Mouse (Mus musculus): ENCODE data around the gene Thoc6. TPM values are rescaled to one million over a fixed set of nuclear protein-coding genes. Genes with fewer than 3 reads are reported as not detected.

The Thoc6 gene
- polyA plus RNA-seq, 1 experiment, result 24.8 TPM

DNA sequence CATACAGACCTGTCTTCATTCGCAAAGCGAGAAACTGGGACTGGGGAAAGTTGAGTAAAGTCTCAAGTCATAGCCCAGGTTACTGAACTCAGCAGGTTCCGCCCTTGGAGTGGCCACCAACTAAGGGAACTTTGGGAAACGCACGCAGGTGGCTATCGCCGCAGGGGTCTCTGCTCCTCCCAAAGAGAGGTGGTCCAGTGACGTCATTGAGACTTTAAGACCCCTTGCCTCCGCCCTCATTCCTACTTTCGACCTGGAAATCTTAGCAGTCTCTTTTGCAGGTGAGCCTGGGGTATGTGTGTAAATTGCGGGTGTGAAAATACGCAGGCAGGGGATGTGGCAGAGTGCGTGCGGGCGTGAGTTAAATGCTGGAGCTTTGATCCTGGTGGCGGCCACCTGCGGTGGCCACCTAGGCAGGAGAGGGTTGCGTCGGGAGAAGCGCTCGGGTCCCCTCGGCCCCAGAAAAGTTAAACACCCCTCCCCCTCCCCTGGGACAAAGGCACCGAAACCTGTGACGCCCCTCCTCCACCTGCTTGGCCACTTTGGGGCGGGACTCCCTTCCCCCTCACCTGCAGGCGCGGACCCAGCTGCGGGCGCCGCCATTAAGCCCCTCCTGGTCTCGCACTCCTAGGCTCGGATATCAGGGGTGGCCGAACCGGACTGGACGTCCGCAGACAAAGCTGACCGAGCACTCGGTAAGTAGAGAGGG, 5.6 kb upstream of the Thoc6 start, which contains the start of gene Cldn6:
Cldn6 (plus strand) TSS at position 123 of the 709 bp plus-strand sequence.
- peaks cover 11% of the 10 kb centered on the region for H3K4me1 ChIP-seq (ENCODE audit: control insufficient read depth, insufficient read depth, insufficient read length)
- 15% methylated on average over 38 of the region's 38 CpGs for WGBS
- H3K27me3 ChIP-seq (ENCODE audit: control insufficient read depth, insufficient read depth, low read length), result peaks cover 10% of the 10 kb centered on the region
- TF ChIP-seq CTCF (IDR thresholded peaks at IDR 0.05; ENCODE audit: extremely low read depth, insufficient read depth, insufficient read length, insufficient replicate concordance), result no peak
- no peak for TF ChIP-seq POLR2A (IDR thresholded peaks at IDR 0.05; ENCODE audit: low read depth, low read length)
- H3K36me3 ChIP-seq (ENCODE audit: control insufficient read depth, insufficient read depth, low read length), result no peaks in the 10 kb centered on the region
- H3K27ac ChIP-seq (ENCODE audit: insufficient read depth, low read length), result no peak within 1 kb of the TSS
- H3K4me3 ChIP-seq (ENCODE audit: extremely low read depth, insufficient read depth, insufficient read length), result no peak within 1 kb of the TSS
- no peak for DNase-seq (ENCODE audit: low read depth in 1 of 2, low spot score in 2 of 2)

DNA sequence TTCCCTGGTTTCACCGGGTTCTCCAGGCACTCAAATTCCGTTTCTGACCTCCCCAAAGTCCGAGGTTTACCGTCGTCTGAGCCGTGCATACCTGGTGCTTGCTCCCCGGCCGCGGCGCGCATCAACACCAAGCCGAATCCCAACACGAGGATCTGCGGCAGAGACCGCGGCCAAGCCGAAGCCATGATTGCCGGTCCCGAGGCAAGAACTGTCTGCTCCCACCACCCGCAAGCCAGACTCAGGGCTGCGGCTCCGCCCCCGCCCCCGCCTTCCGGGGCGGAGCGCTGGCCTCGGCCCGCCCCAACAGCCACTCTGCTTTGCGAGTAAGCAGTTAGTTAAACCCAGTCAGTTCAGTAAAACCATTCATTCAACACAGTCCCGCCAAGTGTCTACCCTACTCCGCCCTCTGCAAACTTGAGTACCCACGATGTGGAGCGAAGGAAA, 3.6 kb upstream of the Thoc6 start, which contains the start of gene Tnfrsf12a:
Tnfrsf12a (minus strand) TSS at position 233 of the 444 bp plus-strand sequence.
- under 1% methylated on average over 34 of the region's 34 CpGs for WGBS
- H3K27me3 ChIP-seq (ENCODE audit: control insufficient read depth, insufficient read depth, low read length), result peaks cover 8% of the 10 kb centered on the region
- peak within 1 kb of the TSS; percentile 12; the same call in 1 of the 2 replicates for H3K27ac ChIP-seq (ENCODE audit: insufficient read depth, low read length)
- H3K4me1 ChIP-seq (ENCODE audit: control insufficient read depth, insufficient read depth, insufficient read length), result peaks cover 13% of the 10 kb centered on the region
- H3K4me3 ChIP-seq (ENCODE audit: extremely low read depth, insufficient read depth, insufficient read length), result peak within 1 kb of the TSS; percentile 76
- TF ChIP-seq POLR2A (IDR thresholded peaks at IDR 0.05; ENCODE audit: low read depth, low read length), result peak; percentile 89
- no peak for TF ChIP-seq CTCF (IDR thresholded peaks at IDR 0.05; ENCODE audit: extremely low read depth, insufficient read depth, insufficient read length, insufficient replicate concordance)
- no peaks in the 10 kb centered on the region for H3K36me3 ChIP-seq (ENCODE audit: control insufficient read depth, insufficient read depth, low read length)
- peak; percentile 68 to 82 for DNase-seq (ENCODE audit: low read depth in 1 of 2, low spot score in 2 of 2)

DNA sequence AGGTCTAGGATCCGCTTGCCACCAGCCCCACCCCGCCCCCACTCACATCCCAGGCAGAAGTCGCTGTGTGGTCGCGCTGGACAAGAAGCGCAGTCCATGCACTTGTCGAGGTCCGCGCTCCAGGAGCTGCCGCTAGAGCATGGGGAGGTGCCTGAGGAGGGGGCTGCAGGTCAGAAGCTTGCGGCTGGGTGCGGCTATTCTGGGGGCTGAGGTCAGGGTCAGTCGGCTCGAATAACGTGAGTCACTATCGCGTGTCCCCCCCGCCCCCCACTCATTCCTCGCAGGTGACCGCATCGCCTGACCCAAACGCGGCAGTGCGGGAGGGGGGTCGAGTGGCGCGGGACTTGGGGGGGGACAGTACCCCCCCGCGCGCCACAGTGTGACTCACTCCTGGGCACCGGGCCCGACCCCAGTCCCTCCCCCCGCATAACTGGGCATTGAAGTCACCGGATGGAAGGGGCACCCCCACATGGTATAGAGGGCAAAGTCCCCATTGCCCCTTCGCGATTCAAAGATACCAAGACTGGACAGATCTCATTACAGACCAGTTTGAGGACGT, 2.9 kb upstream of the Thoc6 start:
- Histone ChIP-seq H3K27ac (ENCODE audit: insufficient read depth, low read length) (no peak overlapping the region), H3K36me3 (ENCODE audit: control insufficient read depth, insufficient read depth, low read length) (no peaks in the 10 kb centered on the region), H3K4me1 (ENCODE audit: control insufficient read depth, insufficient read depth, insufficient read length) (peaks cover 13% of the 10 kb centered on the region), H3K27me3 (ENCODE audit: control insufficient read depth, insufficient read depth, low read length) (peaks cover 8% of the 10 kb centered on the region), H3K4me3 (ENCODE audit: extremely low read depth, insufficient read depth, insufficient read length) (peak overlapping the region; percentile 76)
- WGBS, result under 1% methylated on average over 37 of the region's 37 CpGs
- DNase-seq (ENCODE audit: low read depth in 1 of 2, low spot score in 2 of 2), result no peak
- TF ChIP-seq CTCF (IDR thresholded peaks at IDR 0.05; ENCODE audit: extremely low read depth, insufficient read depth, insufficient read length, insufficient replicate concordance) (no peak), POLR2A (IDR thresholded peaks at IDR 0.05; ENCODE audit: low read depth, low read length) (no peak)

DNA sequence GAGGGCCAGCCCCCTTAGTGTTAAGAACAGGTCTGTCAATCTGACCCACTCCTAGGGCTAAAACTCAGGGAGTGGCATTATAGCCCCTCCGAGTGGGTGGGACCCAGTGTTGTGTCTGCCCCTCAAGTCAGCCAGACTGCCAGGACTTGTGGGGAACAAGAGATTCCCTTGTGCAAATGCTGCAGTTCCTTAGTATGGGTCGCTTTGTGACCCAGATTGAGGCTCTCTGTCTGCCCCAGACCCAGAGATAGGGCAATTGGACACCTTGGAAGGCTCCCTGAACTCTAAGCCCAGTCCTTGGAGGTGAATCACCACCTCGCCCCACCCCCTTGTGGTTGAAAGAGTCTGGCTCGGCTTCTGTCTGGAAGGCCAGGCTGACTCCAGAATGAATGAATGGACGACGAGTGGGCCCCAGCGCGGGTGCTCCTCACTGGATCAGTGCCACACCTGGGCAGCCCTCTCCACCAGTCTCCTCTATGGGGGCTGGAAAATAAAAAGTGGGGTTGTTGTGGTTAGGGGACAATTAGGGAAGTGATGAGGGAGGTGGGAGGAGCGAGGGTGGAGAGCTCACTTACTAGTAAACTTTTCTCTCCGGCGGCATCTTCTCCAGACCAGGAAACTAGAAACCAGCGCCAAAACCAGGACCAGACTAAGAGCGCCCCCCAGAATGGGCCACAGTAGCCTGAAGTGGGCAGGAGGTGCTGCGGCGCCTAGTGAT, 2.0 kb upstream of the Thoc6 start:
- Histone ChIP-seq H3K27ac (ENCODE audit: insufficient read depth, low read length) (no peak overlapping the region; the same call in 1 of the 2 replicates), H3K27me3 (ENCODE audit: control insufficient read depth, insufficient read depth, low read length) (peaks cover 8% of the 10 kb centered on the region), H3K4me3 (ENCODE audit: extremely low read depth, insufficient read depth, insufficient read length) (peak overlapping the region; percentile 76; the same call in 1 of the 2 replicates), H3K4me1 (ENCODE audit: control insufficient read depth, insufficient read depth, insufficient read length) (peaks cover 13% of the 10 kb centered on the region), H3K36me3 (ENCODE audit: control insufficient read depth, insufficient read depth, low read length) (no peaks in the 10 kb centered on the region)
- TF ChIP-seq CTCF (IDR thresholded peaks at IDR 0.05; ENCODE audit: extremely low read depth, insufficient read depth, insufficient read length, insufficient replicate concordance) (no peak), POLR2A (IDR thresholded peaks at IDR 0.05; ENCODE audit: low read depth, low read length) (no peak)
- WGBS, result 19% methylated on average over 15 of the region's 15 CpGs
- DNase-seq (ENCODE audit: low read depth in 1 of 2, low spot score in 2 of 2), result no peak

DNA sequence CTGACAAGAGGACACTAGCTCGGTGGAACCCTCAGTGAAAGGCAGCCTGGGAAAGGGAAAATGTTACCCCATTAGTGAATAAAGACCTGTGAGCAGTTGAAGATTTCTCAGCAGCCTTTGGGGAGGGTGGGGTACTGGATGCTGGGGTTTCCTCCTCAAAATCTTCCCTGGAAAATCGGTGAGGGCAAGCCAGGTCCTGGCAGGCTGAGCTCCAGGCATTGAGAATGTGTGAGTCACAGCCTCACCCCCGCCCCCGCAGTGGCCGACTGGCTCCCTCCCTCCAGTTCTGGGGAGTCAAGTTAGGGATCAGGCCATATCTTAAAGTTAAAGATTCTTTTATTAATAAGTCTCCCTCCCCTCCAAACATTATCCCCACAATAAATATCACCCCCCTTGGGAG, 1.4 kb upstream of the Thoc6 start:
- no peak overlapping the region for H3K4me3 ChIP-seq (ENCODE audit: extremely low read depth, insufficient read depth, insufficient read length)
- DNase-seq (ENCODE audit: low read depth in 1 of 2, low spot score in 2 of 2), result no peak
- WGBS, result 71% methylated on average over 5 of the region's 5 CpGs

DNA sequence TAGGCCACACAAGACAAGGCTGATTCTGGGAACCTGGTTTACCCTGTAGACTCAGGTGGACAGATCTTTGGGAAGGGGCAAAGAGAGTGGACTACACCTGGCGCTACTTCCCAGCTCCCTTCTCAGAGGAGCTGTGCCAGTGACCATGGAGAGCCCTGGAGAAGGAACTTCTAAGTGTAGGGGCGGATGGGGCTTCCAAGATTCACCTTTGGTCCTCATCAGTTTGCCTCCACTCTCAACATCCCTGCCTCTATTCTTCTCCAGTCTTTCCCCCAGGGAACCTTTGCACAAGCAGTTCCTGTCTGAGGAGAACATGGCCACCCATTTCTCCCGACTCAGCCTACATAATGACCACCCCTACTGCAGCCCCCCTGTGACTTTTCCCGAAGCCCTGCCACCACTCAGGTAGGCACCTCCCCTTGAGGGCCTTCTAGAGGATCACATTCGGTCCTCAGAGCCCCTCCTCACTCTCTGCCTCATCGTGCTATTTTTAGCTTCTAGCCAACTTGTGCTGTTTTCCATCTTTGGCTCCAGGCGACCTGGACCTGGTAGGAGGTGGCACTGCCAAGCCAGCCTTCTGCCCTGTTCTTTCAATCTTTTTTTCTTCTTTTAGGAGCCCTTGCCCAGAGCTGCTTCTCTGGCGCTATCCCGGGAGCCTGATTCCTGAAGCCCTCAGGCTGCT, 730 bp upstream of the Thoc6 start:
- TF ChIP-seq CTCF (IDR thresholded peaks at IDR 0.05; ENCODE audit: extremely low read depth, insufficient read depth, insufficient read length, insufficient replicate concordance), result no peak
- TF ChIP-seq POLR2A (IDR thresholded peaks at IDR 0.05; ENCODE audit: low read depth, low read length), result no peak
- H3K27me3 ChIP-seq (ENCODE audit: control insufficient read depth, insufficient read depth, low read length), result peaks cover 6% of the 10 kb centered on the region
- peak overlapping the region; percentile 84; the same call in 1 of the 2 replicates for H3K4me3 ChIP-seq (ENCODE audit: extremely low read depth, insufficient read depth, insufficient read length)
- no peak for DNase-seq (ENCODE audit: low read depth in 1 of 2, low spot score in 2 of 2)
- peak overlapping the region; percentile 96; the same call in 1 of the 2 replicates for H3K27ac ChIP-seq (ENCODE audit: insufficient read depth, low read length)
- peaks cover 5% of the 10 kb centered on the region for H3K36me3 ChIP-seq (ENCODE audit: control insufficient read depth, insufficient read depth, low read length)
- H3K4me1 ChIP-seq (ENCODE audit: control insufficient read depth, insufficient read depth, insufficient read length), result peaks cover 13% of the 10 kb centered on the region
- 62% methylated on average over 9 of the region's 9 CpGs for WGBS

More for the DNA sequence above, 1.4 kb upstream of the Thoc6 start:
- Histone ChIP-seq H3K27ac (ENCODE audit: insufficient read depth, low read length) (no peak overlapping the region), H3K4me1 (ENCODE audit: control insufficient read depth, insufficient read depth, insufficient read length) (peaks cover 13% of the 10 kb centered on the region), H3K36me3 (ENCODE audit: control insufficient read depth, insufficient read depth, low read length) (peaks cover under 1% of the 10 kb centered on the region; the same call in 1 of the 2 replicates), H3K27me3 (ENCODE audit: control insufficient read depth, insufficient read depth, low read length) (peaks cover 8% of the 10 kb centered on the region)
- TF ChIP-seq POLR2A (IDR thresholded peaks at IDR 0.05; ENCODE audit: low read depth, low read length) (no peak), CTCF (IDR thresholded peaks at IDR 0.05; ENCODE audit: extremely low read depth, insufficient read depth, insufficient read length, insufficient replicate concordance) (no peak)

All from spleen, adult 2 months (tissue).